Mouse (Mus musculus) ovary, postnatal 10 days (tissue): Measurements from ENCODE around the gene Olfr519.

Experiments used
- DNase-seq: peaks from one replicate; pipeline ENCODE4 v3.0.0; 2022; ENCODE audit warnings: low spot score

The Olfr519 gene

GRCm38 (mm10) chr7:108894320-108894719 lies at the start of gene Olfr519:
Gene Olfr519, minus strand, starts transcription at chr7:108894420.
- DNase-seq = no peak

GRCm38 (mm10) chr7:108944002-108944401 lies 49.8 kb upstream of the Olfr519 start:
- no peak for DNase-seq

DNA sequence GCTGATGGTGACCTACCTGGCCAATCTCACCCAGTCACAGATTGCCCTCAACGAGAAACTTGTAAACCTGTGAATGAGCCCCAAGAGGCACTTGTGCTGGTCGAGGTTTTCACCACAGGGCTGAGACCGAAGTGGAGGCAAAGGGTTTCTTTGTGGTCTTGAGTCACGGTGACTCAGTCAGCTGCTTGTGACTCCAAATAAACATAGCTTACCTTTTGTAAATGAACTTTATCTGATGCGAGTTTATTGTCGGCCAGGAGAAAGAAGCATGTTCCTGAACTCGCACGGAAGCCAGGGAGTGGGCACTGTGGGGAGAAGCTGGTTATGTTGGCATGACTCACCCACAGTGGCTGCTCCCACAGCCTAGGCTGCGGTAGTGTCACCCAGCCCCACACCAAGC lies 47.2 kb upstream of the Olfr519 start:
- no peak for DNase-seq

DNA sequence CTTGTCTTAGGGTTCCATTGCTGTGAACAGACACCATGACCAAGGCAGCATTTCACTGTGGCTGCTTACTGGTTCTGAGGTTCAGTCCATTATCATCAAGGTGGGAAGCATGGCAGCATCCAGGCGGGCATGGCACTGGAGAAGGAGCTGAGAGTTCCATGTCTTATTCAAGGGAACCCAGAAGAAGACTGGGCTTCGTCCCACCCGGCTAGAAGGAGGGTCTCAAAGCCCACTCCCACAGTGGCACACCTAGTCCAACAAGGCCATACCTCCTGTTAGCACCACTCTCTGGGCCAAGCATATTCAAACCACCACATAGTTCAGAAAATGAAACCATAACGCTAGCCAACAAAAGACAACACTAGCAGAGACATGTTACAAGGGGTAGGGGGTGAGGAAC lies 42.4 kb upstream of the Olfr519 start:
- no peak for DNase-seq

- DNase-seq = no peak
These were observed 41.2 kb upstream of the Olfr519 start for GRCm38 (mm10) chr7:108935411-108935810.

DNA sequence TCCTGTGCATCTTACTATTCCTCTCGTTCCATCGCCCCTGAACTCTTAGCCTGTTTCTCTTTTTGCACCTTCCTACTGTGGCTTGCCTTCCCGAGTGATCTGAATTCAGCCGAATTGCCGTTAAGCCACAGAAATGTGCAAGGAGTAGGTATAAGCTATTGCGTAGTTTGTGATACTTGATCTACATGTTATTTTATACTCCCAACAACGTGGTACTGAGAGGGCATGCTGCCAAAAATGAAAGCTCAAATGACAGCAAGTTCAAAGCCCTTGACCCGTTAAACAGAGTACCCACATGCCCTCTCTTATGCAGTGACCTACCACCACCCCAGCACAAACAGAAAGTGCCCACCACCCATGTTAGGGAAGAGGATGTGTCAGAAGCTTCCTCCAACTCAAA lies 40.6 kb upstream of the Olfr519 start:
- no peak for DNase-seq

GRCm38 (mm10) chr7:108933794-108934731 lies 39.8 kb upstream of the Olfr519 start, which contains the start of gene Eif3f:
Gene Eif3f, plus strand, starts transcription at chr7:108934417.
- DNase-seq = peak; percentile 60

- DNase-seq = no peak
These were observed 35.6 kb upstream of the Olfr519 start, which contains the start of gene Nlrp10 for GRCm38 (mm10) chr7:108929726-108930393. Gene Nlrp10, minus strand, starts transcription at chr7:108930178.

GRCm38 (mm10) chr7:108928280-108929188 lies 34.3 kb upstream of the Olfr519 start:
- DNase-seq = no peak

DNA sequence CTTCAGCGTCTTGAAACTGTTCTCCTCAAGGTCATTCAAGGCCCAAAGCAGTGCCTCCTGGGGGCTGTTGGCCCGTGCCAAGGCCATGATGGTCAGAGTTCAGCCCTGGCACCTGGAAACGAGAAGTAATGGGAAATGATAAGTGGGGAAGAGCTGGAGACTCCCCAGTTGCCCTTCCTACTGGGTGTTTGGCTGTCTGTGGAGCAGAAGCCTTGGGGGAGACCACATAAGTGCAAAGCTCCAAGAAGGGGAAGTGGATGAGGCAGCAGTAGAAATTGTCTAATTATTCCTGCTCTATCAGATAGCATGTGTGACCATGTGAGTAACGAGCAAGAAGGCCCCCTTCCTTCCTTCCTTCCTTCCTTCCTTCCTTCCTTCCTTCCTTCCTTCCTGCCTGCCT lies 32.8 kb upstream of the Olfr519 start:
- DNase-seq = no peak

GRCm38 (mm10) chr7:108903969-108904368 lies 9.7 kb upstream of the Olfr519 start:
- DNase-seq = no peak

DNA sequence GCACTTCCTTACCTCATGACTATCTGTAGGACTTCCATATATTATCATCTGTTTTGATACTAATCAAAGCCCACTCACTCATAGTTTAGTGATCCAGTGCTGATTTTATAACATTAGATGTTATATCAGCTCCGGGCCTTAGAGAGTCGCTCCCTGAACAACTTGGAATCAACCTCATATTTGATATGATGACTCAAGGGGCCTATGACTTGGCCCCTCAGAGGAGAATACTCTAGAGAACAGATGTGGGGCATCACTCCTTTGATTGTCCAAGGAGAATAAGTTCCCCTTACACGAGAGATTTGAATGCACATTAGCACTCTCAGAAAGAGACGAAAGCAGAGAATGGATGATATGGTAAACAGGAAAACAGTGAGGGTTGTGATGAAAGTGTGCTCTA lies 9.3 kb downstream of the Olfr519 start, which contains the start of gene Olfr518:
Olfr518 (minus strand) TSS at position 101 of the 400 bp plus-strand sequence.
- DNase-seq = no peak

GRCm38 (mm10) chr7:108872279-108872678 lies 21.9 kb downstream of the Olfr519 start, which contains the start of gene Olfr517:
Gene Olfr517, minus strand, starts transcription at chr7:108872379.
- DNase-seq = no peak

- no peak for DNase-seq
These were observed 43.8 kb downstream of the Olfr519 start, which contains the start of gene Olfr516 for GRCm38 (mm10) chr7:108850429-108850828. Gene Olfr516, minus strand, starts transcription at chr7:108850529.
